Mouse (Mus musculus): ENCODE data around the gene Cerk. TPM values are rescaled to one million over a fixed set of nuclear protein-coding genes. Genes with fewer than 3 reads are reported as not detected.

Cerk gene
- polyA plus RNA-seq, 1 experiment from 2014 or later: 9.4 TPM

- no peak for TF ChIP-seq CTCF (IDR thresholded peaks at IDR 0.05; ENCODE audit: low read depth)
- 0 out of 2 replicates have a peak, but pooled peaks have one; percentile 11 for ATAC-seq (replicated peaks; ENCODE audit: low FRiP score, low read depth)
- peak overlapping the region; percentile 52; the same call in 1 of the 2 replicates for H3K27ac ChIP-seq
- H3K9ac ChIP-seq (ENCODE audit: low read depth, low read length): no peak overlapping the region
- no peaks in the 10 kb centered on the region for H3K9me3 ChIP-seq (replicated peaks; ENCODE audit: low read length)
- 23% methylated on average over 16 of the region's 16 CpGs for WGBS
- H3K36me3 ChIP-seq (ENCODE audit: insufficient read depth, low read length): no peaks in the 10 kb centered on the region
- H3K27me3 ChIP-seq (ENCODE audit: insufficient read depth, low read length): no peaks in the 10 kb centered on the region
- DNase-seq (ENCODE audit: low spot score): peak; percentile 74
- peaks cover 31% of the 10 kb centered on the region for H3K4me1 ChIP-seq (replicated peaks; ENCODE audit: insufficient read depth, low read length)
- peak overlapping the region; percentile 21 for H3K4me2 ChIP-seq (ENCODE audit: low read length)
- no peak overlapping the region for H3K4me3 ChIP-seq (replicated peaks; ENCODE audit: low read depth, low read length)
Observed at GRCm38 (mm10) chr15:86173136-86173985, 12.6 kb downstream of the Cerk start.

- Histone ChIP-seq H3K4me1 (replicated peaks; ENCODE audit: insufficient read depth, low read length) (peaks cover 37% of the 10 kb centered on the region), H3K27me3 (ENCODE audit: insufficient read depth, low read length) (no peaks in the 10 kb centered on the region)
Observed at GRCm38 (mm10) chr15:86172526-86172925, 13.4 kb downstream of the Cerk start.

GRCm38 (mm10) chr15:86172124-86172523, 13.8 kb downstream of the Cerk start:
- H3K9ac ChIP-seq (ENCODE audit: low read depth, low read length): no peak overlapping the region
- WGBS: 54% methylated on average over 3 of the region's 3 CpGs
- no peaks in the 10 kb centered on the region for H3K9me3 ChIP-seq (replicated peaks; ENCODE audit: low read length)
- ATAC-seq (replicated peaks; ENCODE audit: low FRiP score, low read depth) (no peak), DNase-seq (ENCODE audit: low spot score) (no peak)
- no peak overlapping the region for H3K27ac ChIP-seq
- H3K36me3 ChIP-seq (ENCODE audit: insufficient read depth, low read length): no peaks in the 10 kb centered on the region
- no peaks in the 10 kb centered on the region for H3K27me3 ChIP-seq (ENCODE audit: insufficient read depth, low read length)
- no peak overlapping the region for H3K4me2 ChIP-seq (ENCODE audit: low read length)
- H3K4me3 ChIP-seq (replicated peaks; ENCODE audit: low read depth, low read length): no peak overlapping the region
- TF ChIP-seq CTCF (IDR thresholded peaks at IDR 0.05; ENCODE audit: low read depth): no peak
- H3K4me1 ChIP-seq (replicated peaks; ENCODE audit: insufficient read depth, low read length): peaks cover 37% of the 10 kb centered on the region

More at GRCm38 (mm10) chr15:86172526-86172925, 13.4 kb downstream of the Cerk start:
- Histone ChIP-seq H3K36me3 (ENCODE audit: insufficient read depth, low read length) (no peaks in the 10 kb centered on the region), H3K4me2 (ENCODE audit: low read length) (no peak overlapping the region), H3K9me3 (replicated peaks; ENCODE audit: low read length) (no peaks in the 10 kb centered on the region), H3K9ac (ENCODE audit: low read depth, low read length) (no peak overlapping the region), H3K27ac (no peak overlapping the region), H3K4me3 (replicated peaks; ENCODE audit: low read depth, low read length) (no peak overlapping the region)
- DNase-seq (ENCODE audit: low spot score) (no peak), ATAC-seq (replicated peaks; ENCODE audit: low FRiP score, low read depth) (no peak)
- 74% methylated on average over 6 of the region's 6 CpGs for WGBS
- TF ChIP-seq CTCF (IDR thresholded peaks at IDR 0.05; ENCODE audit: low read depth): no peak

GRCm38 (mm10) chr15:86171316-86171715, 14.6 kb downstream of the Cerk start:
- H3K4me1 ChIP-seq (replicated peaks; ENCODE audit: insufficient read depth, low read length): peaks cover 37% of the 10 kb centered on the region
- ATAC-seq (replicated peaks; ENCODE audit: low FRiP score, low read depth) (no peak), DNase-seq (ENCODE audit: low spot score) (no peak)
- H3K9ac ChIP-seq (ENCODE audit: low read depth, low read length): no peak overlapping the region
- H3K36me3 ChIP-seq (ENCODE audit: insufficient read depth, low read length): no peaks in the 10 kb centered on the region
- no peaks in the 10 kb centered on the region for H3K27me3 ChIP-seq (ENCODE audit: insufficient read depth, low read length)
- no peak overlapping the region for H3K4me2 ChIP-seq (ENCODE audit: low read length)
- TF ChIP-seq CTCF (IDR thresholded peaks at IDR 0.05; ENCODE audit: low read depth): no peak
- no peak overlapping the region for H3K4me3 ChIP-seq (replicated peaks; ENCODE audit: low read depth, low read length)
- no peak overlapping the region for H3K27ac ChIP-seq
- 57% methylated on average over 12 of the region's 12 CpGs for WGBS
- H3K9me3 ChIP-seq (replicated peaks; ENCODE audit: low read length): no peaks in the 10 kb centered on the region

GRCm38 (mm10) chr15:86169817-86170110, 16.2 kb downstream of the Cerk start:
- peak; percentile 66 for DNase-seq (ENCODE audit: low spot score)
- no peak for TF ChIP-seq CTCF (IDR thresholded peaks at IDR 0.05; ENCODE audit: low read depth)
- Histone ChIP-seq H3K36me3 (ENCODE audit: insufficient read depth, low read length) (no peaks in the 10 kb centered on the region), H3K4me3 (replicated peaks; ENCODE audit: low read depth, low read length) (no peak overlapping the region), H3K9ac (ENCODE audit: low read depth, low read length) (no peak overlapping the region), H3K9me3 (replicated peaks; ENCODE audit: low read length) (no peaks in the 10 kb centered on the region), H3K27ac (peak overlapping the region; percentile 76), H3K4me1 (replicated peaks; ENCODE audit: insufficient read depth, low read length) (peaks cover 37% of the 10 kb centered on the region), H3K4me2 (ENCODE audit: low read length) (no peak overlapping the region), H3K27me3 (ENCODE audit: insufficient read depth, low read length) (no peaks in the 10 kb centered on the region)
- 55% methylated on average over 4 of the region's 4 CpGs for WGBS
- ATAC-seq (replicated peaks; ENCODE audit: low FRiP score, low read depth): no peak; the same call in 1 of the 2 replicates

GRCm38 (mm10) chr15:86168941-86169816, 16.8 kb downstream of the Cerk start:
- Histone ChIP-seq H3K4me2 (ENCODE audit: low read length) (no peak overlapping the region), H3K9ac (ENCODE audit: low read depth, low read length) (no peak overlapping the region), H3K4me1 (replicated peaks; ENCODE audit: insufficient read depth, low read length) (peaks cover 36% of the 10 kb centered on the region), H3K4me3 (replicated peaks; ENCODE audit: low read depth, low read length) (no peak overlapping the region), H3K9me3 (replicated peaks; ENCODE audit: low read length) (no peaks in the 10 kb centered on the region), H3K36me3 (ENCODE audit: insufficient read depth, low read length) (no peaks in the 10 kb centered on the region), H3K27ac (peak overlapping the region; percentile 76), H3K27me3 (ENCODE audit: insufficient read depth, low read length) (no peaks in the 10 kb centered on the region)
- WGBS: 71% methylated on average over 12 of the region's 12 CpGs
- TF ChIP-seq CTCF (IDR thresholded peaks at IDR 0.05; ENCODE audit: low read depth): no peak
- DNase-seq (ENCODE audit: low spot score) (no peak), ATAC-seq (replicated peaks; ENCODE audit: low FRiP score, low read depth) (peak; percentile 6)

All from kidney, postnatal 0 days (tissue).